Mouse (Mus musculus): Measurements from ENCODE around the gene Rab11a.
"Not testable (repeated sequence)": the region's sequence is repeated elsewhere in the genome, so short reads cannot be mapped to it uniquely, and the experiment has no call there.

The Rab11a gene

DNA sequence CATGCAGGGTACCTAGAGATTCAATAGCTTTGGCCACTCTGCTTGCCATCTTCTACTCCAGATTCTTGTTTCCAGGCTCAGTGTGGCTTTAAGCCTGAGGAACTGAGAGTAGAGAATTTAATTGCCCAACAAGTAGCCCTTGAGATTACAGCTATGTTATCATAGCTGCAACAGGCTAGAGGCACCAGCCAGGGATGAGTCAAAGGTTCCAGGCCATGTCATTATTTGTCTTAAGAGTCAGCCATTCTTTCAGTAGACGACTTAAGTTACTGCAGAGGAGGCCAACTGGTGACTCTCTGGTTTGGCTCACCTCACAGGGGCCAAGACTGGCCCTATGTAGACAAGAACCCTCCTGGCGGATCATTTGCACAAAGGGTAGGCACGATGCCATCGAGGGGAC is 41.2 kb downstream of the Rab11a start:
- CTCF ChIA-PET: no interaction called here

- CTCF ChIA-PET: interaction anchor here (0.6 kb wide), 2 partner anchors 173 to 1997 kb away, joined by 5 to 19 read pairs; no protein-coding TSS in a partner anchor
Observed at GRCm38 (mm10) chr9:64695266-64695665, 42.3 kb downstream of the Rab11a start.

- CTCF ChIA-PET: no interaction called here
Observed at GRCm38 (mm10) chr9:64693094-64693493, 44.5 kb downstream of the Rab11a start.

DNA sequence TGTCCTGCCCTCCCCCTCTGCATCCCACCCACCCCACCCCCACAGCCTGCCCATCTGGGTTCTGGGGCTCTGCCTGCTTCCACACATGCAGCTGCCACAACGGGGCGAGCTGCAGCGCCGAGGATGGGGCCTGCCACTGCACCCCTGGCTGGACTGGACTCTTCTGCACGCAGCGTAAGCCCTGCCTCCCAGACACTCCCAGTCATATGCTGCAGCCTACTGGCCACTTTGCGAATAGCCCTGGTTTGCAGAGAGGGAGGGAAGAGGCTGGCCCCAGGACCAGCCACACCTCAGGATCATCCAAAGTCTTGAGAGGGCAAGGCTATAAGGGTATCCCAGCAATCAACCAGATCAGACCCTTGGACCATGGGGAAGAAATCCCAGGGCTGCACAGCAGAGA is 46.4 kb downstream of the Rab11a start:
- CTCF ChIA-PET: interaction anchor here (0.6 kb wide), 1 partner anchor 8 kb away, joined by 3 read pairs; no protein-coding TSS in a partner anchor

DNA sequence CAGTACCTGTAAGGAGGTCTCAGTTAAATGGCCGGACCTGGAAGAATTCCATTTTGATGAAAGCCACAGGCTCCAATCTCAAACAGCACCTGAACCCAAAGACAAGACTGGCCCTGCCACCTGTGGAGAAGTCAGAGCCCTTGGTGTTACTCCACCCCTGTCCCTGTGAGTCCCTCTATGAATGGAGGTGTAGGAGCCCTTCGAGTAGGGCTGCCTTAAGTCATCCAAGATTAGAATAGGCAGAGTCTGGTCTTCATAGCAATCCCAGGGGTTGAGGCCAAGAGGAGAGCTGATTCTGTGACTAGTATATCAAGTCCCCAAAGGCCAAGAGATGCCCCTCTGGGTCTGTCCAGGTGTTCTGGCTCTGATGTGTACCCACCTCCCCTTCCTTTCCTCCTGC is 46.8 kb downstream of the Rab11a start:
- CTCF ChIA-PET: interaction anchor here (0.6 kb wide), 1 partner anchor 8 kb away, joined by 3 read pairs; no protein-coding TSS in a partner anchor

- CTCF ChIA-PET: no interaction called here
Observed at GRCm38 (mm10) chr9:64688015-64688394, 49.6 kb downstream of the Rab11a start.

- CTCF ChIA-PET: no interaction called here
Observed at GRCm38 (mm10) chr9:64687122-64688014, 50.2 kb downstream of the Rab11a start.

- CTCF ChIA-PET: not testable (repeated sequence)
Observed at GRCm38 (mm10) chr9:64671341-64672319, 65.9 kb downstream of the Rab11a start.

DNA sequence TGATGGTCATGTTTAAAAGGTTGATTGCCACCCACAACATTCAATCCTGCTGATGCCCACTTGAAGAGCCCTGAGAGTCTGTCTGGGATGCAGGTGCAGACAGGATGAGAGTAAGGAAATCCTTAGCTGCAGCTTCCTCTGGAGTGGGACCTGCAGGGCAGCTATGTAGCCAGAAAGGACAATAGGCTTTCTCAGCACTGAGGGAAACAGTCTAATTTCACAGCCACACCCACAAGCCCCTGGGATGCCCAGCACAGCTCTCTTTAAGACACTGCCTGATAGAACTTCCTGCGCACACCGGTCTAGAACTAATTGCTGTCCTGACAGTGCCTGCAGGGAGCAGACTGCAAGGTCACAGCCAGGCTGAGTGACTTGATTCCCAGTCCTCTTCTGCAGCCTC is 69.6 kb downstream of the Rab11a start:
- CTCF ChIA-PET: no interaction called here

DNA sequence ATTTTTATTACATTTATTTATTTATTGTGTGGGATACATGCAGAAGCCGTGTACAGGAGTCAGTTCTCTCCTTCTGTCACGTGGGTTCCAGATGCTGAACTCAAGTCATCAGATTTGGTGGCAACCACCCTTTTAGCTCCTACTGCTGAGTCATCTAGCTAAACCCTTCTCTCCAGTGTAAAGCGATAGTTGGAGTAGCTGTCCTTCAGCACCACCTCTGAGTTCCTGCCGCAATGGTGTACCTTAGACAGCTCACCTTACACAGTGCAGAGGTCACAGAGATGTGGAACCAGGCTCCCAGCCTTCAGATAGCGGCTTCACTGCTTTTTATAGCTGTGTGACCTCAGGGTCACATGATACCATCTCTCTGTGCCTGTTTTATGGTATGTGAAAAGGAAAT is 70.0 kb downstream of the Rab11a start:
- CTCF ChIA-PET: no interaction called here

DNA sequence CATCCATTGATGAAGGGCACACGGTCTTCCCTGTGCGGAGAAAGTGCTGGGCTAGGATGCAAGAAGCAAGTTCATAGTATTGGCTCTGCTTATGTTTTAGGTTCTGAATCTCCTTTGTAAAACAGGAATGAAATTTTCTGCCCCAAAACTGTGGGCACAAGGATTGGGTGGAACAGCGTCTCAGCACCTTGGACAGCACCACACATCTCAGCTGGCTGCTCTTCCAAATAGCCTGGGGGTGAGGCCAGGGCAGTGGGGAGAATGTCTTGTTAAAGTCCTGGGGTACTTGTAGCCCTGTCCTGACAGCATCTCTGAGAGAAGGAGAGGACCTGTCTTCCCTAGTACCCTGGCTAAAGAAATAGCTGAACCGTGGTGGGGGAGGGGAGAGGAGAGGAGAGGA is 71.0 kb downstream of the Rab11a start:
- CTCF ChIA-PET: no interaction called here
